Mouse (Mus musculus): ENCODE measurements around the gene Olfr1080.
"Not testable (repeated sequence)": the region's sequence is repeated elsewhere in the genome, so short reads cannot be mapped to it uniquely, and the experiment has no call there.

Olfr1080 gene

GRCm38 (mm10) chr2:86558135-86558534 lies at the start of gene Olfr1080:
Gene Olfr1080, minus strand, starts transcription at chr2:86558235.
- not testable (repeated sequence) for DNase-seq (ENCODE audit: extremely low spot score, low read depth, low spot score)

GRCm38 (mm10) chr2:86598866-86599265 lies 40.8 kb upstream of the Olfr1080 start, which contains the start of gene Olfr1082:
Gene Olfr1082, minus strand, starts transcription at chr2:86598966.
- DNase-seq (ENCODE audit: extremely low spot score, low read depth, low spot score): not testable (repeated sequence)

- no peak for DNase-seq (ENCODE audit: extremely low spot score, low read depth, low spot score)
Observed at GRCm38 (mm10) chr2:86542380-86542779, 15.7 kb downstream of the Olfr1080 start, which contains the start of gene Olfr1079. Gene Olfr1079, minus strand, starts transcription at chr2:86542480.

DNA sequence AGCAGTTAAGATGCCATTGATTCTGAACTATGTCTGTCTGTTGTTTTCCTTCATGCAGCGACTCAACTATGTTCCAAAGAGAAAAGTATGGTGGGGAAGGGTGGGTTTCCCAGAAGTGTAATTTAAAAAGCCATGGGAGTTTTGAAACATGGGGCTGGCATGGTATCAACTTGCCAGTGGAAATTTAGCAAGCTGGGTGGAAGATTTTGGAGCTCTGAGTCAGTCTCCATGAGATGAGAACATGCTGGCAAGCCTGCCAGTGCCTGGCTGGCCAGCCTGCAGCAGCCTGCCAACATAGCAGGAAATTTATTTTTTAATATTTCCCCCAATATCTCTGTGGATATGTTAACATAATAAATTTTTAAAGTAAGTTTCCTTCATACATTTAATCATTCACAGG lies 27.0 kb downstream of the Olfr1080 start:
- no peak for DNase-seq (ENCODE audit: extremely low spot score, low read depth, low spot score)

DNA sequence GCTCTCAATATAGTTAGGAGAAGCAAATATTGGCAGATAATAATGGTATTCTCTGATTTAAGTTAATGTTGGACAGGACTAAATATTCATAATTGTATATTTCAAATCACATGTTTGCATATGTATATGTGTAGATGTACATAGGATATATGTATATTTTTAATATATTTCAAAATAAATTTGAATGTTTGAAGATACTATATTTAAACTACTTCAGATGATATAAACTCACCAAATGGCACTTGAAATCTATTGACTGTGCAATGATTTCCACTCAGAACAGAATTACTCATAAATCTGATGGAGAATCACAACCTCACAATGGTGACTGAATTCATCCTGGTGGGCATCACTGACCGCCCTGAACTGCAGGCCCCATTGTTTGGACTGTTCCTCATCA lies 49.9 kb downstream of the Olfr1080 start, which contains the start of gene Olfr1076:
Gene Olfr1076 (plus strand): TSS at position 301 of the 400 bp plus-strand sequence.
- no peak for DNase-seq (ENCODE audit: extremely low spot score, low read depth, low spot score)
